Mouse (Mus musculus): ENCODE measurements around the gene Prdm5.

Gene Prdm5

DNA sequence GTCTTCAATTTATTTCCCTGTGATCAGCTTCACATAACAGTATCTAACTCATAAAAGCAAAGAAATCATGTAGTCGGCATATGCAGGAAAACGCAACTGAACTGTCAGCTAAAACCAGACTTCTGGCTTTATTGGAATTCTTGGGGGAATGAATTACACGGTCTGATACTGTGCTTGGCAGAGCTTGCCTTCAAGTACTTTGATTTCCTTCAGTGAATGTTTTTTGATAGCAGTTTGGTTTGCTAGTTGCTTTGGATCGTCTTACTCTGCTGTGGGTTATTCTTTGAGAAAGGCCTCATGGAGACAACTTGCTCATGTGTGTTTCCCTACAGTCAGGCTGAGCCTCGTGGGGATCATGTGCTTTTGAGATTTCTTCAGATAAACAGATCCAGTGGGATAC is 52.7 kb downstream of the Prdm5 start:
- DNase-seq (ENCODE audit: low spot score) = no peak

GRCm38 (mm10) chr6:65834013-65834412 is 55.2 kb downstream of the Prdm5 start:
- no peak for DNase-seq (ENCODE audit: low spot score)

- DNase-seq (ENCODE audit: low spot score) = no peak
These were observed 63.8 kb downstream of the Prdm5 start for GRCm38 (mm10) chr6:65842579-65842978.

DNA sequence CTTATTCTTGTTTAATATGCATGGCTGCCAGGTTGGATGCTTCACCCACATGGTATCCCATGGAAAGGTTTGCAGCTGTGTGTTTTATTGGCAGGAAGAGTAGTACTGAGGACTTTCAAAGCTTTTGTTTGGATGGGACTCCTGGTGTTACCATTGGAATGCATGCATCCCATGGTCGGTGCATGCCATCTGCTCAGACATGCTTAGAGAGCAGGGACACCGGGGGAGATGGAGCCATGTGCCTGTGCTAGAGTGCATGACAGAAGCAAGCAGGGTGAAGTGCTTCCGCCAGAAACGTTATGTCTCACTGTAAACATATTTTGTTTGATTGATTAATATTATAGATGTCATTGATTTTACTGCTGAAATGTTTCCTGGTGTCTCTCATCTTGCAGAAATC is 70.3 kb downstream of the Prdm5 start:
- DNase-seq (ENCODE audit: low spot score) = no peak

- no peak for DNase-seq (ENCODE audit: low spot score)
These were observed 70.9 kb downstream of the Prdm5 start for GRCm38 (mm10) chr6:65849687-65850086.

GRCm38 (mm10) chr6:65850221-65850620 is 71.4 kb downstream of the Prdm5 start:
- no peak for DNase-seq (ENCODE audit: low spot score)

- DNase-seq (ENCODE audit: low spot score) = no peak
These were observed 75.2 kb downstream of the Prdm5 start for GRCm38 (mm10) chr6:65854020-65854419.

GRCm38 (mm10) chr6:65854585-65854984 is 75.8 kb downstream of the Prdm5 start:
- DNase-seq (ENCODE audit: low spot score) = no peak

DNA sequence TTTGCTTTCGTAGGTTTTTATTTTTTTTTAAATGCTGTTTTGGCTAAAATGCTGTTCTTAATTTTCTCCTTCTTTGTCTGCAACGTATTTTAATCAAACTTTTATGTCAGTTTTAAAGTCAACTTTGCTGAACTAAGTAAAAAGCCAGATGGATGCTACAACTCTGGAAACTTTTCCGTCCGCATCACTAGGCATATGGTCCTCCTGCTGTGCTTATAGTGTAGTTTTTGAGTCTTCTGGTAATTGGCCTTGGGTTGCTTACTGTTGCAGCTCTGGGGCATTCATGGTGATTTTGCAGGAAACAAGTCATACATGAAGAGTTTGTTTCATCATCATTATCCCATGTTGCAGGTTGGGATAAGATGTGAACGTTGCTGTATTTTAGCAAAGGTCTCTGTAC is 81.8 kb downstream of the Prdm5 start:
- no peak for DNase-seq (ENCODE audit: low spot score)

GRCm38 (mm10) chr6:65862836-65863235 is 84.0 kb downstream of the Prdm5 start:
- no peak for DNase-seq (ENCODE audit: low spot score)

- no peak for DNase-seq (ENCODE audit: low spot score)
These were observed 85.4 kb downstream of the Prdm5 start for GRCm38 (mm10) chr6:65864233-65864632.

DNA sequence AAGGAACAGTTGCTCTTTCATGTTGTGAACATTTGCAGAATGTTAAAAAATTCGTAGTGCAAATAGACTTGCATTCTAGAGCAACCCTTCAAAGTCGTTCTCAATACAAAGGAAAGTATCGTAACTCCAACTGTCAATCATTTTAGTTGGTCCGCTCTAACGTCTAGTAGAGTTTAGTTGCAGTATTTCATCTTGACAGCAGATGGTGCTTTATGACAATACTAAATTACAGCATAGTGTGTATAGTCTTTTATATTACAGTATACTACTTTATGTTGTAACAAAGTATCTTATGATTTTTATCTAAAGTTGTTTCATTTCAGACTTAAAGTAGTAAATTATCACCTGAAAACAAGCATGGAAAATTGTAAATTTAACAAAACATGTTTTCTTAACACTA is 86.1 kb downstream of the Prdm5 start:
- DNase-seq (ENCODE audit: low spot score) = peak; percentile 33

- no peak for DNase-seq (ENCODE audit: low spot score)
These were observed 87.1 kb downstream of the Prdm5 start for GRCm38 (mm10) chr6:65865861-65866260.

- DNase-seq (ENCODE audit: low spot score) = no peak
These were observed 93.0 kb downstream of the Prdm5 start for GRCm38 (mm10) chr6:65871754-65872278.

GRCm38 (mm10) chr6:65878300-65878699 is 99.5 kb downstream of the Prdm5 start:
- no peak for DNase-seq (ENCODE audit: low spot score)

- no peak for DNase-seq (ENCODE audit: low spot score)
These were observed 110.0 kb downstream of the Prdm5 start for GRCm38 (mm10) chr6:65888835-65889234.

DNA sequence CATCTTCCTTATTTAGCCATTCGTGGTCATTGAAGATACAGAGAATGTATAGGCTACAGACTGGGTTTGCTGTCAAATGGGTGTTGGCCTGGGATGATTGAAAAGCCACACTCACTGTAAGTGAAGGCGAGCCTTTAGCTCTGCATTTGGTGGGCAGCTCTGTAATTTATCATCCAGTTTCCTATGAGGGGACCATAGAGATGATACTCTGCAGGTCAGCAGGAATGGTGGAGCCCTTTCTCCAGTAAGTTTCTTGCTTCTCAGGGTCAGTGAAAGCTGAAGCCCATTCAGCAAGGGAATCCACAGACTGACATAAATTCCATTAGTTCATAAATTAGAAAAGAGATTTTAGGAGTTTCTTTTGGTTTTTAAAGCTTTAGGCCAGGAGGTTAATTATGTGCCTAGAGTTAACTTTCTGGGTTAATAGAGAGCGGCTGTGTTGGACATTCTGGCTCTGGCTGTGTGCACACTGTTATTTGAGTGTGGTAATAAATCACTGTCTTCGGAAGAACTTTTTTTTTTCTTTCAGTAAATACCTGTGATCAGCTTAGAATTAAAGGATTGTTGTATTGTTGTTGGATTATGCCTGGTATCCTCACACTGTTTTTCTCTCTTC is 113.4 kb downstream of the Prdm5 start:
- peak; percentile 31 for DNase-seq (ENCODE audit: low spot score)

DNA sequence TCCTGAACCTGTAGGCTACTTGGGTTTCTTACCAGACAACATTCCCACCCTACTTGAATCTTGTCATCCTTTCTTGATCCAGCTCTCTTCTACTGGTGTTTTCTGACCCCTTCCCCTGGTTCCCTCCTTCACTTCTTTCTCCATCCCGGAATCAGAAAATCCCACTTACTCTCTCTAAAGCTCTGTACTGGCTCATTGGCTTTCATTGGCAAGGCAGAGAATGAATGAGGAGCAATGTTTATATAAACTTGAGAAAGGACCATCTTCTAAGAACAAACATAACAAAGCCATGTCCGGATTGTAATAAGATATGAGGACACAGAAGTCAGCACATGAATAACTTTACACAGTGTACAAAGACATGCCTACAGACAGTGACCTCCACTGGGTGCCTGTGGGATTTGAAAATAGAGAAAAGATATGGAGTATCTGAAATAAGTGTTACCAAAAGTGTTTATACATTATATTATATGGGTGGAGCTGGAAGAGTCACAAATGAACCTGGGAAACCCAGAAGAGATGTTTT is 127.9 kb downstream of the Prdm5 start:
- DNase-seq (ENCODE audit: low spot score) = no peak

- no peak for DNase-seq (ENCODE audit: low spot score)
These were observed 136.6 kb downstream of the Prdm5 start for GRCm38 (mm10) chr6:65915421-65915820.

DNA sequence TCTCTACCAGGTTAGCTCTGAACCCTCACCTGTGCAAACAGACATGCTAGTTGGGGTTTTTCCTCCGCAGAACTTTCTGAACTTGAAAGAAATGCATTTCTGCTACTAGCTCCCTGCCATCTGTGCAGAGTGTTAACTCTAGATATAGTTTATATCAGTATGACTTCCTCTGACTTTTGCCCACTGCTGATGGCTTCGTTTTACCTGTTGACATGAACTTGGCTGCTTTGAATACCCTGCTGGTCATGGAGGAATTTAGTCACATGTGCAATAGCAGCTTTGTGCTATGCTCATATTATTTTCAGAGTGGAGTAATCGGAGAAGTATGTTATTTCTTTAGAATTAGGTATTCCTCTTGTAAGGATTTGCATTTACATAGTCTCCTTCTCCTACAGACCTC is 142.9 kb downstream of the Prdm5 start:
- no peak for DNase-seq (ENCODE audit: low spot score)

DNA sequence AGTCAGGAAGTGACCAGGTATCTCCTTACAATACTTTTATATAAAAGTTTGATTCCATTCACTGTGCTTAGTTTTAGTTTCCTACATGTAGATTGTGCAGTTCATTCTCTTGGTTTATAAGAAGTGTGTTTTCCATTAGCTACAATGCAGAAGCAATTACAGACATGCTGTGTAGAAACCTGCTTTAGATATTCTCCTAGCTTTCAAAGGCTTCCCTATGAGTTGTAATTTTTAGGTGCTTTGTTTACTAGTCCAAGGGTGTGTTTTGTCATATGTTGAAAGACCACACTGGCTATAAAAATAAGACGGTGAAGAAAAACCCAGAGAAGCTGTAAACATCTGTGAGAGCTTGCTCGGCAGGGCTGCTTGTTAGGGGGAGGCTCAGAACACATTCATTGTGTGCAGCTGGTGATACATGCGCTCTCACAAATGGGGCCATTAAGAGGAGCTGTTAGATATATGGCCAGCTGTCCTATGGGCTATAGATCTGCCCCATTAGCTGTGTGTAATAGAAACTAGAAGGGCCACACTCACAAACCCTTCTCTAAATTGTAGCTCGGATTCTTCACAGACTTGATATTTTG is 144.8 kb downstream of the Prdm5 start:
- peak; percentile 35 for DNase-seq (ENCODE audit: low spot score)

GRCm38 (mm10) chr6:65925737-65926333 is 147.0 kb downstream of the Prdm5 start:
- no peak for DNase-seq (ENCODE audit: low spot score)

DNA sequence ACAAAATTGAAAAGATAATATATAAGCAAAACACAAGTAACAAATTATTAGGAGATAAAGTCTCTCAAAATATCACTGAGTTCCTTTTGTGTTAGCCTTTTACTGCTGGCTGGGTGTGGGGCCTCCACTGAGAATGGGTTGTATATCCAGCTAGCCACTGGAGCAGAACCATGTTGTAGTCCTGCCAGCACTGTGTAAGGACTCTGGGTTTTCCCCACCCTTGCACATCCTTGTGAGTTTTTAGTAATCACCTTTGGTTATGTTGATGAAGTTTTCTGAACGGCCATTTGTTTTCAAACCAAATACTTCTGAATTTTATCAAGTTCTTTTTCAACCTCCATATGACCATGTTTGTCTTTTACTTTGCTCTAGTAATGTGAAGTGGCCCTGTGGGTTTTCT is 151.7 kb downstream of the Prdm5 start:
- DNase-seq (ENCODE audit: low spot score) = no peak
